Mouse (Mus musculus) lung, embryonic 16.5 days (tissue): ENCODE measurements around the gene Ifrd2. TPM values are rescaled to one million over a fixed set of nuclear protein-coding genes. Genes with fewer than 3 reads are reported as not detected.
A peak's percentile ranks its signal among the peaks of the same experiment; 100 is the strongest.

Experiments
- ATAC-seq: fragments of 200-750 bp; cut with Nextera tagmentation; 2 replicates; pipeline ENCODE4 v1.8.0; 2017; ENCODE audit warnings: low read depth, mild to moderate bottlenecking, moderate library complexity
- H3K27ac ChIP-seq: fragments of 300-500 bp; sonication (generic); 2 replicates; pipeline ENCODE4 v1.5.1; 2014; ENCODE audit warnings: mild to moderate bottlenecking, control low read depth, low read length
- H3K27me3 ChIP-seq: fragments of 300-500 bp; sonication (generic); 2 replicates; pipeline ENCODE4 v1.6.1; 2014; ENCODE audit warnings: low read depth, low read length, mixed read lengths; ENCODE audit not compliant: control insufficient read depth, insufficient read depth
- H3K36me3 ChIP-seq: fragments of 300-500 bp; sonication (generic); 2 replicates; pipeline ENCODE4 v1.6.1; 2014; ENCODE audit warnings: low read length; ENCODE audit not compliant: control insufficient read depth, insufficient read depth
- H3K4me1 ChIP-seq: fragments of 300-500 bp; sonication (generic); replicated peaks from 2 replicates; pipeline ENCODE4 v1.6.1; 2014; ENCODE audit warnings: low read length, mixed read lengths; ENCODE audit not compliant: control insufficient read depth, insufficient read depth
- H3K4me2 ChIP-seq: fragments of 300-500 bp; sonication (generic); 2 replicates; pipeline ENCODE4 v1.6.1; 2014; ENCODE audit warnings: low read depth, low read length, control low read depth
- H3K4me3 ChIP-seq: fragments of 300-500 bp; sonication (generic); 2 replicates; pipeline ENCODE4 v1.5.1; 2014; ENCODE audit warnings: mild to moderate bottlenecking, low read length, control low read depth
- H3K9ac ChIP-seq: fragments of 300-500 bp; sonication (generic); 2 replicates; pipeline ENCODE4 v1.6.1; 2014; ENCODE audit warnings: low read length, control low read depth
- H3K9me3 ChIP-seq: fragments of 300-500 bp; sonication (generic); 2 replicates; pipeline ENCODE4 v1.6.1; 2016; ENCODE audit warnings: low read length; ENCODE audit not compliant: control insufficient read depth
- WGBS: fragments of 180-500 bp; shearing (Covaris S2); extraction: QIAGEN DNeasy Blood & Tissue Kit; methylation state at CpG from one replicate; pipeline ENCODE4 v1.1.7; 2014; 5-methylcytosine and 5-hydroxymethylcytosine counted together
- polyA plus RNA-seq: library from polyadenylated mRNA; unstranded; fragments of >200 nt; fragmentation: Nextera tagmentation; extraction: Ambion mirVana; gene quantifications from 2 replicates; pipeline ENCODE4 v1.2.1, GENCODE M21; 2015

Gene Ifrd2
- polyA plus RNA-seq, 1 experiment from 2014 or later, result 44.1 TPM

GRCm38 (mm10) chr9:107620954-107621353, 33.5 kb downstream of the Ifrd2 start:
- peaks cover 35% of the 10 kb centered on the region for H3K36me3 ChIP-seq
- ATAC-seq, result no peak

GRCm38 (mm10) chr9:107624539-107624938, 37.1 kb downstream of the Ifrd2 start:
- no peak overlapping the region for H3K9ac ChIP-seq
- 68% methylated on average over 5 of the region's 5 CpGs for WGBS
- peaks cover 51% of the 10 kb centered on the region for H3K4me1 ChIP-seq
- no peak overlapping the region for H3K4me3 ChIP-seq
- peak overlapping the region; percentile 60 for H3K27ac ChIP-seq
- H3K9me3 ChIP-seq, result no peaks in the 10 kb centered on the region
- H3K27me3 ChIP-seq, result no peaks in the 10 kb centered on the region
- ATAC-seq, result no peak
- H3K4me2 ChIP-seq, result no peak overlapping the region
- H3K36me3 ChIP-seq, result peaks cover 12% of the 10 kb centered on the region

More at GRCm38 (mm10) chr9:107620954-107621353, 33.5 kb downstream of the Ifrd2 start:
- H3K9ac ChIP-seq, result no peak overlapping the region
- peaks cover 36% of the 10 kb centered on the region for H3K4me1 ChIP-seq
- H3K27me3 ChIP-seq, result no peaks in the 10 kb centered on the region
- no peak overlapping the region for H3K4me2 ChIP-seq
- H3K9me3 ChIP-seq, result no peaks in the 10 kb centered on the region
- H3K4me3 ChIP-seq, result no peak overlapping the region
- 0 out of 2 replicates have a peak overlapping the region, but pooled peaks have one; percentile 19 for H3K27ac ChIP-seq

- no peak for ATAC-seq
- H3K27ac ChIP-seq, result peak overlapping the region; percentile 36
- H3K4me1 ChIP-seq, result peaks cover 51% of the 10 kb centered on the region
- 90% methylated on average over 3 of the region's 3 CpGs for WGBS
- H3K4me2 ChIP-seq, result no peak overlapping the region
- no peaks in the 10 kb centered on the region for H3K27me3 ChIP-seq
- no peak overlapping the region for H3K9ac ChIP-seq
- peaks cover 8% of the 10 kb centered on the region for H3K36me3 ChIP-seq
- H3K4me3 ChIP-seq, result no peak overlapping the region
- no peaks in the 10 kb centered on the region for H3K9me3 ChIP-seq
These were observed 37.5 kb downstream of the Ifrd2 start for GRCm38 (mm10) chr9:107624951-107625350.

DNA sequence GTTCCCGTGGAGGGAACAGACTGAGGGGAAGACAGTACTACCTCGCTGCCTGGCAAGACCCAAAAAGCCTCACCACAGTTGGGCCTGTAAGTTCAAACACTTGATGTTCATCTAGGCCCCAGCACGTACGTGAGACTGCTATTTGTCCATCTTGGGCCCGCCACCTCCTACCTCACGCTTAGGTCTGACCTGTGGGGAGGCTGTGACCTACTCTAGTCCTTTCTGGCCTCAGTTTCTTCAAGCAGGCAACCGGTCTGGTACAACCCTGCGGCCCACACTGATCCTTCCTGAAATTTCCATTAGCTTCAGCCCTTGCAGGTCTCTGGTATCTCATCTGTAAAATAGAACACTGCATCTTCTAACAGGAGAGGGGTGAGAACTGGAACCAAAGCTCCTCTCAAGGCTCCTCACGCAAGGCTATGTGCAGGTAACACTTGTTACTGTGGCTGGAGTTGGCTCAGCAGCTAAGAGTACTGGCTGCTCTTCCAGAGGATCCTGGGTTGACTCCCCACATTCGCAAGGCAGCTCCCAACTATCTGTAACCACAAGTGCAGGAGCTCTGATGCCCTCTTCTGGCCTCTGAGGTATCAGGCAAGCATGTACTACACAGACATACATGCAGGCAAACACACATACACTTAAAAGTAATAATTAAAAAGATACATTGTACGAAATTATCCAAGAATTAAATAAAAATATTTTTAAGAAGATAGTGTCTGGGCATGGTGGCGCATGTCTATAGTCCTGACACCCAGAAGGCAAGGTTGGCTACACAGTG, 38.1 kb downstream of the Ifrd2 start:
- Histone ChIP-seq H3K27ac (peak overlapping the region; percentile 36; the same call in 1 of the 2 replicates), H3K4me3 (no peak overlapping the region), H3K4me1 (peaks cover 56% of the 10 kb centered on the region), H3K9me3 (no peaks in the 10 kb centered on the region), H3K27me3 (no peaks in the 10 kb centered on the region), H3K36me3 (peaks cover 8% of the 10 kb centered on the region), H3K4me2 (no peak overlapping the region), H3K9ac (no peak overlapping the region)
- WGBS, result 87% methylated on average over 12 of the region's 12 CpGs
- no peak for ATAC-seq

DNA sequence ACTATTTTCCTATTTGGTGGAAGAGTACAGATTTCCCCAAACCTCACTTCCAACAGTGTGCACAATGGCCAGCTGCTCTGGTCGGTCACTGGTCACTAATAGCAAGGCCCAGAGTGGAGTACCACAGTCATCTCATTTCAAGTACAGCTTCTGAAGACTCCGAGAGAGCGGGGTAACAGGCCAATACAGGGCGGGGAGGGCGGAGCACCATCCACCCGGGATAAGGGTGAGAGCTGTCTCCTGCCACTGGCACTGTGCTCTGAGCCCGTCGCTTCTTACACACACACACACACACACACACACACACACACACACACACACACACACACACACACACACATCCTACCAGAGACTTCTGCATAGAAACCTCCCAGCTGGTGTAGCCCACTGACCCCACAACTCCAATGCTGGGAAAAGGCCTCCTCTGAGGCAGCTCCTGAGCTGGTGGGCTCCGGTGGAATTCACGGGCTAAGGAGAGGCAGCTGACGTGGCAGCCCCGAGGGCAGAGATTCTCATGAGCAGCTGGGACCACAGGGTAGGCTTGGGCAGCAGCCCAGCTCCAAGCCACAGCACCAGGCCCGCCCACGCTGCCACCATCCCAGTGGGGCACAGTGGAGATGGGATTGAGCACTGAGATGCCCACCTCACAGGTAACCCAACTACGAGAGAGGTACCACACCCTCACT, 38.9 kb downstream of the Ifrd2 start:
- Histone ChIP-seq H3K9me3 (no peaks in the 10 kb centered on the region), H3K4me2 (peak overlapping the region; percentile 40), H3K4me3 (no peak overlapping the region), H3K27ac (peak overlapping the region; percentile 90), H3K4me1 (peaks cover 58% of the 10 kb centered on the region), H3K36me3 (peaks cover 10% of the 10 kb centered on the region), H3K27me3 (no peaks in the 10 kb centered on the region), H3K9ac (peak overlapping the region; percentile 65)
- ATAC-seq, result no peak
- WGBS, result 41% methylated on average over 15 of the region's 15 CpGs

DNA sequence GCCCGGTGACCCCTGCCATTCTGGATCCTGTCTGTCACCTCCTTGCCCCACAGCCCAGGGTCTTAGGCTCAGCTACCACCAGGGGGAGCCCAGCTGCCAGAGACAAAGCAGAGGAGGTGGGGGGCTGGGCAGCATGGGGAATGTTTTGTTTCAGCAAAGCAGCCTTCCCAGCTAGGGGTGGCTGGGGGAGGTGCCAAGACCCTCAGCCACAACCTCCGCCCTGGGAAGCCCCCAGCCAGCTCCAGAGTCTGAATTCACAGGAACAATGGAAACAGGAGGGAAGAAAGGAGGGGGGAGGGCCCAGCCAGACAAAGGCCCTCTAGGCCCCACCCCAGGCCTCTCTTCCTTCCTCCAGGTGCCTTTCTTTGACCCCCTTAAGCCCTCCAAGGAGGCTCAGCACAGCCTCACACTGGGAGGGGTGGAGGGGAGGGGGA, 39.4 kb downstream of the Ifrd2 start:
- no peaks in the 10 kb centered on the region for H3K27me3 ChIP-seq
- H3K36me3 ChIP-seq, result peaks cover 11% of the 10 kb centered on the region
- H3K9ac ChIP-seq, result peak overlapping the region; percentile 65
- H3K27ac ChIP-seq, result peak overlapping the region; percentile 90
- peaks cover 61% of the 10 kb centered on the region for H3K4me1 ChIP-seq
- 6% methylated on average over 2 of the region's 2 CpGs for WGBS
- H3K9me3 ChIP-seq, result no peaks in the 10 kb centered on the region
- H3K4me3 ChIP-seq, result no peak overlapping the region
- H3K4me2 ChIP-seq, result peak overlapping the region; percentile 40
- peak; percentile 74 for ATAC-seq

GRCm38 (mm10) chr9:107627387-107628255, 40.2 kb downstream of the Ifrd2 start:
- ATAC-seq, result no peak
- H3K4me3 ChIP-seq, result no peak overlapping the region
- peak overlapping the region; percentile 65 for H3K9ac ChIP-seq
- no peaks in the 10 kb centered on the region for H3K9me3 ChIP-seq
- WGBS, result 33% methylated on average over 20 of the region's 20 CpGs
- no peaks in the 10 kb centered on the region for H3K27me3 ChIP-seq
- H3K4me2 ChIP-seq, result peak overlapping the region; percentile 43
- peaks cover 69% of the 10 kb centered on the region for H3K4me1 ChIP-seq
- peak overlapping the region; percentile 90 for H3K27ac ChIP-seq
- peaks cover 7% of the 10 kb centered on the region; the same call in 1 of the 2 replicates for H3K36me3 ChIP-seq

DNA sequence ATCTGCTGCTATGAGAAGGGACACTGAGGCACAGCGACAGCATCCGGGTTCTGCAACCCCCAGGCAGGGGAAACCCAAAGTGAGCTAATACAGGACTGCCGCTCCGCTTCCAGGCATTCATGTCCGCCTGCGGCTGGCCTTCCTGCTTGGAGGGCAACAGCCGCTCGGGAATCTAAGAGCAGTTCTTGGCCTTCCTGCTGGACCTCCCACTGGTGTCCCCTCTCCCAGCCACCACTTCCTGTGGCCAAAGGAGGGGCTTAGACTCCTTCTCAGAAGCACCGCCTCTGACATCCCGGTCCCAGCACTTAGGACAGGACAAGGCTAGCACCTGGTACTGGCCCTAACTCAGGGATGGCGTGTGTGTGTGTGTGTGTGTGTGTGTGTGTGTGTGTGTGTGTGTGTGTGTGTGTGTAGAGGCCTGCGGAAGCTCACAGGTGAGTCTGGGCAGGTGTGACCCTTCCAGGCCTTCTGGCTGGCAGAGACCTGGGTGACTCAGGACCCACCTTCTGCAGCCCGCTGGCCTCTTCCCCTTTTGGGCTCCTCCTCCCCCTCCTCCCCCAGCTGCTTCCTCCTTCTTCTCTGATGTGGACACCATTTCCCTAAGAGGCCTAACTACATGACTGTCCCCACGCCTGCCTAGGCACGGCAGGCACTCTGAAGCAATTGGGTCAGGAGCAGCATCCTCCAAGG, 41.4 kb downstream of the Ifrd2 start:
- ATAC-seq, result peak; percentile 29; the same call in 1 of the 2 replicates
- H3K9me3 ChIP-seq, result no peaks in the 10 kb centered on the region
- H3K27ac ChIP-seq, result peak overlapping the region; percentile 90
- H3K27me3 ChIP-seq, result no peaks in the 10 kb centered on the region
- H3K4me3 ChIP-seq, result peak overlapping the region; percentile 1; the same call in 1 of the 2 replicates
- peak overlapping the region; percentile 65 for H3K9ac ChIP-seq
- H3K36me3 ChIP-seq, result peaks cover 6% of the 10 kb centered on the region; the same call in 1 of the 2 replicates
- WGBS, result 27% methylated on average over 14 of the region's 15 CpGs
- peak overlapping the region; percentile 43 for H3K4me2 ChIP-seq
- peaks cover 73% of the 10 kb centered on the region for H3K4me1 ChIP-seq
